Mouse (Mus musculus) embryonic facial prominence, embryonic 11.5 days (tissue): ENCODE results near the gene Dnajc12. TPM values are rescaled to one million over a fixed set of nuclear protein-coding genes. Genes with fewer than 3 reads are reported as not detected.
"Not testable (repeated sequence)": the region's sequence is repeated elsewhere in the genome, so short reads cannot be mapped to it uniquely, and the experiment has no call there.

Source experiments
- ATAC-seq: fragments of 200-750 bp; cut with Nextera tagmentation; replicated peaks from 2 replicates; pipeline ENCODE4 v1.8.0; 2017; ENCODE audit warnings: low read depth; ENCODE audit not compliant: insufficient number of reproducible peaks, low FRiP score, low TSS enrichment
- DNase-seq: peaks from one replicate; pipeline ENCODE4 v3.0.0-alpha.2; 2015; ENCODE audit warnings: low spot score
- H3K27ac ChIP-seq: fragments of 300-500 bp; sonication (generic); replicated peaks from 2 replicates; pipeline ENCODE4 v1.5.1; 2014; ENCODE audit warnings: mild to moderate bottlenecking, low read depth, low read length, control low read depth
- H3K27me3 ChIP-seq: fragments of 300-500 bp; sonication (generic); 2 replicates; pipeline ENCODE4 v1.6.1; 2014; ENCODE audit warnings: mild to moderate bottlenecking, low read length, moderate library complexity, mixed read lengths; ENCODE audit not compliant: control insufficient read depth, insufficient read depth
- H3K36me3 ChIP-seq: fragments of 300-500 bp; sonication (generic); replicated peaks from 2 replicates; pipeline ENCODE4 v1.6.1; 2014; ENCODE audit warnings: low read depth, mild to moderate bottlenecking, low read length, moderate library complexity, mixed read lengths; ENCODE audit not compliant: control insufficient read depth, insufficient read depth
- H3K4me1 ChIP-seq: fragments of 300-500 bp; sonication (generic); 2 replicates; pipeline ENCODE4 v1.6.1; 2014; ENCODE audit warnings: low read length, mixed read lengths; ENCODE audit not compliant: control insufficient read depth, insufficient read depth
- H3K4me2 ChIP-seq: fragments of 300-500 bp; sonication (generic); 2 replicates; pipeline ENCODE4 v1.6.1; 2014; ENCODE audit warnings: low read depth, mild to moderate bottlenecking, control low read depth, low read length, moderate library complexity
- H3K4me3 ChIP-seq: fragments of 300-500 bp; sonication (generic); 2 replicates; pipeline ENCODE4 v1.5.1; 2014; ENCODE audit warnings: low read depth, low read length, control low read depth
- H3K9ac ChIP-seq: fragments of 300-500 bp; sonication (generic); replicated peaks from 2 replicates; pipeline ENCODE4 v1.6.1; 2014; ENCODE audit warnings: mild to moderate bottlenecking, control low read depth, low read length
- H3K9me3 ChIP-seq: fragments of 300-500 bp; sonication (generic); replicated peaks from 2 replicates; pipeline ENCODE4 v1.6.1; 2016; ENCODE audit warnings: mild to moderate bottlenecking, low read length, inconsistent platforms, mixed read lengths; ENCODE audit not compliant: control insufficient read depth
- WGBS: fragments of 180-500 bp; shearing (Covaris S2); extraction: QIAGEN DNeasy Blood & Tissue Kit; methylation state at CpG from one replicate; pipeline ENCODE4 v1.1.7; 2014; 5-methylcytosine and 5-hydroxymethylcytosine counted together
- polyA plus RNA-seq: library from polyadenylated mRNA; unstranded; fragments of >200 nt; fragmentation: Nextera tagmentation; extraction: Ambion mirVana; gene quantifications from 2 replicates; pipeline ENCODE4 v1.2.1, GENCODE M21; 2014

The Dnajc12 gene
- polyA plus RNA-seq, 1 experiment from 2014 or later: 14.5 TPM

DNA sequence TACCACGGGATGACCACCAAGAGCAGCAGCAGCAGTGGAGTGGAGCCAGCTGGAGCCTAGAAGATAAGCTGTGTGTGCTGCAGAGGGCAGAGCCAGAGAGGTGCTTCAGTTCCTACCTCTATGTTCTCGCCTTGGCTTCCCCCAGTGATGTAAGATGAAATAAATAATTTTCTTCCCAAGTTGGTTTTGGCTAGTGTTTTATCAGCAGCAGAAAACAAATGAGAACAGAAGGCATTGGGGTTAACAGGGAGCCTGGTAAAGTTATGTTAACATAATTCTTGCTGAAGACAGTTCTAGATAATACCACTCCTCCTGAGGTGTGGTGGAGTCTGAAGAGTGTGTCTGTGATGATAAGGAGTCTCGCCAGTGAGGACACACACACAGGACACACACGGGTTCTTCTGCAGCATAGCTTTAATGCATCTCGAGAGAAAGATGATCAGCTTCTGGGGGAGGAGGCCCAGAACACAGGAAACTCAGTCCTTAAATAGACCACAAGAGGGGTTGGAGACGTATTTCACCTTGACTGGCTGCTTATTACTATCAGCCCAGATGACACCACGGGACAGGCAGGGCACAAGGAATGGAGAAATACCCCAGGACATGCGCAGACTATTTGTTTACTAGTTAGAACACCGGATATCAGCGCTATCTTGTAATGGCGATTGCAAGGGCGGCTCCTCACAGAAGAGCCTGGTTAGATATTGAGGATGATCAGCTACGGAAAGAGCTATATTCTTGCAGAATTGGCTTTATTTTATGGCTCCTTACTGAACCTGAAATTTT is 62.6 kb downstream of the Dnajc12 start:
- DNase-seq, H3K4me2 ChIP-seq, ATAC-seq, H3K9ac ChIP-seq, H3K36me3 ChIP-seq, H3K27ac ChIP-seq, H3K4me1 ChIP-seq, H3K4me3 ChIP-seq, H3K9me3 ChIP-seq, H3K27me3 ChIP-seq: not testable (repeated sequence)
- 85% methylated on average over 13 of the region's 13 CpGs for WGBS

DNA sequence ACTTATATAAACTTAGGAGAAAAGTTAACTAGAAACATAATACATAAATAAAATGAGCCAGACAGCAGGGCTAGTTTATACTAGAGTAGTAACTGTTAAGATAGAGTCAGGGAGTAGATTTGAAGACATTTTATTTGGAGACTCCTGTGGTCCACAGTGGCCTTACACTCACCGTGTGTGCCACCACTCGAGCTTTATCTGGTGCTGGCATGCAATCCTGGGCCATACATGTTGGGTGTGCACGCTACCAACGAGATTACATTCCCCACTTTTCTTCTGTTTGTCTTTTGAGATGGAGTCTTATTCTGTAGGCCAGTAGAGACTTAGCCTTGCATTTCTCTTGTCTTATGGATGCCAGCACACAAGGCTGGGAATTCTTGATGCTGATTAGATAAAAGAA is 71.7 kb downstream of the Dnajc12 start:
- WGBS: 89% methylated on average over 4 of the region's 4 CpGs
- Histone ChIP-seq H3K36me3 (no peaks in the 10 kb centered on the region), H3K27ac (no peak overlapping the region), H3K9ac (no peak overlapping the region), H3K4me3 (no peak overlapping the region), H3K27me3 (no peaks in the 10 kb centered on the region), H3K9me3 (no peaks in the 10 kb centered on the region), H3K4me2 (no peak overlapping the region), H3K4me1 (no peaks in the 10 kb centered on the region)
- DNase-seq (no peak), ATAC-seq (no peak)

DNA sequence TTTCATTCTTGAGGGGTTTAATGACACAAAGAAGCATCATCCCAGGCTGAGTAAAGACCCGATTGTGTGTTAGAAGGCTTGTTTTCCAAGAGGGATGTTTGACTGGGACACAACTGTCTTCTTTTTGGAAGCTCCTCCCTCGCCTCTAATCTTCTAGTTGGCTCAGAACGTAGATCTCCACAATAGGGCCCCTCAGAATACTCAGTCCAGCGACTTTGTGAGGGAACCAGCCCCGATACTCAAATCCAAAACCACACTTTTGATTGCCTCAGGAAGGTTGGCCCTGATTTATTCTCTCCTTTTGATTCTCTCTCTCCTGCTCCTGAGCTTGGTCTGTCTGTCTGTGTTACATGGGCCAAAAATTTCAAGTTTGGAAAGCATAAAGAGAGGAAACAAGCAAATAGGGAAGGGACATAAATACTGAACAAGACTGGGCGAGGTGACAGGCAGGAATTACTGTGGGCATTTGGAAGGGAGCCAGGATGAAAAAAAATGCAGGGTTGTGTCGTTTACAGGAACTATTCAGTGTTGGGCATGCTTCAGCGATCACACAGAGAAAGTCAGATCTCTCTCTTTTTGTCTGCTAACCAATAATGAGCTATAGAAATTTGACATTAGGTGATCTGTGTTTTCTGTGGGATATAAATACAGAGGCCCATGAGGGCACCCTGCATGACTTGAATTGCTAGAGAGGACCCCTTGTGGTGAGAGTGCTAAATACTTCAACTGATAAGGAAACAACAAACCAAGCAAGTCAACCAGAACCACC is 73.1 kb downstream of the Dnajc12 start:
- Histone ChIP-seq H3K4me1 (no peaks in the 10 kb centered on the region), H3K4me3 (no peak overlapping the region), H3K27ac (no peak overlapping the region), H3K27me3 (no peaks in the 10 kb centered on the region), H3K4me2 (no peak overlapping the region), H3K9ac (no peak overlapping the region), H3K36me3 (no peaks in the 10 kb centered on the region), H3K9me3 (no peaks in the 10 kb centered on the region)
- WGBS: 61% methylated on average over 8 of the region's 8 CpGs
- ATAC-seq (no peak), DNase-seq (no peak)

DNA sequence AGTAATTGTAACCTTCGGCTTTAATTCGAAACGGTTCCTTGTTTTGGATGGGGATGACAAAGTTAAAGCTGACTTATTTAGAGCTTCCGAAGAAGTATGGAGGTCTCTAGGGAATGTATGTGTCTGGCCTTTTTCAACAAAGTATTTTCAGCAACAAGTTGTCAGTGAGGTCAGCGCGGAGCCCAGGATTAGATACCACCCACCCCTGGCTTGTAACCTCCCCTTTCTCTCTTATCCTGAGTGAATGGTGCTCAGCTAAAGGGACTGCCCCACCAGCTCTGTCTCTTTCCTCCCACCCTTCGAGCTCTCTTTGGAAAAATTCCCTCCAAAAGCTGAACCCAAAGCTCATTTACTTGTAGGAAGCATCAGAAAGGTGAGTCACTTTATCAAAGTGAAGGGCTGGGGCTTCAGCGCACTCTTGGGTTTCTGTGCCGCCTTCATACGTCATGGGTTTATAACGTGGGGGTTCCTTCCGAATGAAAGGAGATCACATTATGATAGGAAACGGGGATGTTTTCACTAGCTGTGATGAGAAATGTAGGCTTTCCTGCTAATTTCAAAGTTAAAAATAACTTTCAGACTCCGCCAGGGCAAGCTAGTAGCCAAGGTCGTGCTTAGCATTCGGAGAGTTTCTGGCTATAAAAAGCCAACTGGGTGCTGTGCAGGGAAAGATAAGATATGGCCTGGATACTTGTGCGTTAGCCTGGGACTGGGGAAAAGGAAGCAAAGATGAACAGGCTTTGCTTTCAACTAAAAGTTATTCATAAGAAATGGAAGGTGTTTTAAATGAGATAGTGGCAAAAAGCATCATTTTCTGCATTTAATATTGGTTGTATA is 75.3 kb downstream of the Dnajc12 start:
- no peak for DNase-seq
- no peak overlapping the region for H3K4me3 ChIP-seq
- WGBS: 77% methylated on average over 17 of the region's 17 CpGs
- no peaks in the 10 kb centered on the region for H3K36me3 ChIP-seq
- H3K4me2 ChIP-seq: no peak overlapping the region
- H3K9ac ChIP-seq: no peak overlapping the region
- H3K27ac ChIP-seq: no peak overlapping the region
- H3K9me3 ChIP-seq: no peaks in the 10 kb centered on the region
- no peak for ATAC-seq
- H3K27me3 ChIP-seq: no peaks in the 10 kb centered on the region
- H3K4me1 ChIP-seq: no peaks in the 10 kb centered on the region

Other genes starting within 250 kb of the Dnajc12 start
- 0.45 TPM in 1 of 2 replicates, not detected in the other for gene Mypn, start 178.5 kb upstream of the Dnajc12 start, polyA plus RNA-seq
- 53.4 and 57.9 TPM in 2 replicates for gene Herc4, start 138.6 kb upstream of the Dnajc12 start, polyA plus RNA-seq
- gene Sirt1, start 739 bp upstream of the Dnajc12 start, polyA plus RNA-seq: 9.3 and 15.2 TPM in 2 replicates
- not detected in 2 replicates for gene Gm7075, start 39.3 kb downstream of the Dnajc12 start, polyA plus RNA-seq
- 0.14 and 0.35 TPM in 2 replicates for gene Ctnna3, start 47.7 kb downstream of the Dnajc12 start, polyA plus RNA-seq